Mouse (Mus musculus): ENCODE measurements at regions not wholly inside any gene's neighbourhood (a gene's known extent, or its start where the extent isn't known, plus 50 kb on each side); places are given as distances from the start of the nearest gene placed in this dataset.

DNA sequence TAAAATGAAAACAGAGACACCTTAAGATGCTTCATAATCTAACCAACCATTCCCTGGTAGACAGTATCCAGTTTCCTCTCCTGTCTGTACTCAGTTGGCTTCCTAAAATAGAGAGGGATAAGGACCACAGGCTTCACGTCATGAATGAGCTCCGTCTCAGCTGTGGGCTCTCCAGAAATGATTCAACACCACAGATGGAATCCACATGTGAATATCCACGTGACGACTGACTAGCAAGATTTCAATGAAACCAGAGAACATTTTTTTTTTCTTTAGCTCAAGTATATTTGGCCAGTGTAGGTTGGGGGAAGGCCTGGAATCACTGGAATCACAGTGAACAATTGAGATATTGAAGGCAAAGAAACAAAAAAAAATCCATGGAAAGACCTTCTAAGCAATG lies 599.1 kb upstream of the Tbl1xr1 start:
- Histone ChIP-seq H3K4me2 (ENCODE audit: insufficient read depth, low read depth, poor library complexity, severe bottlenecking) (no peak overlapping the region), H3K4me3 (replicated peaks in 1 of 3; ENCODE audit: low read depth in 2 of 3, low read length in 2 of 3, poor library complexity in 1 of 3) (no peak overlapping the region), H3K9ac (ENCODE audit: insufficient read depth, low read depth) (no peak overlapping the region), H3K9me3 (replicated peaks; ENCODE audit: low read length) (no peaks in the 10 kb centered on the region), H3K4me1 (ENCODE audit: control insufficient read depth in 1 of 2, insufficient read depth in 2 of 2) (no peaks in the 10 kb centered on the region), H3K27me3 (replicated peaks) (no peaks in the 10 kb centered on the region), H3K79me2 (replicated peaks; ENCODE audit: control insufficient read depth, extremely low read depth, insufficient read depth, poor library complexity, severe bottlenecking) (no peaks in the 10 kb centered on the region), H3K36me3 (replicated peaks in 1 of 2; ENCODE audit: control insufficient read depth in 1 of 2, insufficient read depth in 1 of 2, low read length in 1 of 2) (no peaks in the 10 kb centered on the region), H3K27ac (ENCODE audit: insufficient read depth, low read depth) (no peak overlapping the region)
- dilution Hi-C loops (cut with MboI; ENCODE audit: extremely low pct_ligation_motif_present, extremely low pct_unique_long_range_greater_than_20kb, low sequenced_read_pairs): no loop called here
- in situ Hi-C loops (cut with MboI; ENCODE audit: low pct_ligation_motif_present, low pct_unique_long_range_greater_than_20kb, low sequenced_read_pairs): loop anchor here (25.0 kb wide), 1 partner anchor 460 kb away; no protein-coding TSS in a partner anchor
- no peak for DNase-seq (ENCODE audit: extremely low read depth)
- TF ChIP-seq BHLHE40 (IDR thresholded peaks at IDR 0.05; ENCODE audit: low read depth, low read length): no peak
- TF ChIP-seq KAT2A (IDR thresholded peaks at IDR 0.05; ENCODE audit: insufficient replicate concordance, low read length): no peak
- no peak for TF ChIP-seq NELFE (IDR thresholded peaks at IDR 0.05; ENCODE audit: low read depth, low read length)
- no peak for TF ChIP-seq CTCF (conservative IDR thresholded peaks at IDR 0.05 in 1 of 2, IDR thresholded peaks at IDR 0.05 in 1 of 2; ENCODE audit: low read depth in 2 of 2, low read length in 2 of 2)
- no peak for TF ChIP-seq TBP (conservative IDR thresholded peaks at IDR 0.05; ENCODE audit: low read depth, low read length)
- TF ChIP-seq ETS1 (conservative IDR thresholded peaks at IDR 0.05; ENCODE audit: low read depth, low read length): no peak
- TF ChIP-seq IRF4 (IDR thresholded peaks at IDR 0.05; ENCODE audit: low read depth, low read length): no peak
- no peak for TF ChIP-seq ZC3H11A (IDR thresholded peaks at IDR 0.05; ENCODE audit: low read depth, low read length)
- no peak for TF ChIP-seq ZNF384 (IDR thresholded peaks at IDR 0.05; ENCODE audit: low read depth, low read length)
- TF ChIP-seq PAX5 (IDR thresholded peaks at IDR 0.05; ENCODE audit: low read length): no peak
- no peak for TF ChIP-seq RCOR1 (conservative IDR thresholded peaks at IDR 0.05; ENCODE audit: low read depth, low read length)
- TF ChIP-seq UBTF (IDR thresholded peaks at IDR 0.05; ENCODE audit: low read depth, low read length): no peak
- no peak for TF ChIP-seq NRF1 (IDR thresholded peaks at IDR 0.05; ENCODE audit: low read depth, low read length)
- TF ChIP-seq MAX (IDR thresholded peaks at IDR 0.05; ENCODE audit: low read length): no peak
- TF ChIP-seq JUND (conservative IDR thresholded peaks at IDR 0.05; ENCODE audit: low read depth, low read length): no peak
- no peak for TF ChIP-seq MEF2A (IDR thresholded peaks at IDR 0.05; ENCODE audit: borderline replicate concordance, low read depth, low read length)
- TF ChIP-seq USF2 (conservative IDR thresholded peaks at IDR 0.05; ENCODE audit: low read depth, low read length): no peak
- no peak for TF ChIP-seq CHD2 (IDR thresholded peaks at IDR 0.05; ENCODE audit: low read length)
- no peak for TF ChIP-seq JUN (IDR thresholded peaks at IDR 0.05; ENCODE audit: insufficient read depth, low read depth, low read length)
- TF ChIP-seq SMC3 (IDR thresholded peaks at IDR 0.05; ENCODE audit: low read depth, low read length): no peak

DNA sequence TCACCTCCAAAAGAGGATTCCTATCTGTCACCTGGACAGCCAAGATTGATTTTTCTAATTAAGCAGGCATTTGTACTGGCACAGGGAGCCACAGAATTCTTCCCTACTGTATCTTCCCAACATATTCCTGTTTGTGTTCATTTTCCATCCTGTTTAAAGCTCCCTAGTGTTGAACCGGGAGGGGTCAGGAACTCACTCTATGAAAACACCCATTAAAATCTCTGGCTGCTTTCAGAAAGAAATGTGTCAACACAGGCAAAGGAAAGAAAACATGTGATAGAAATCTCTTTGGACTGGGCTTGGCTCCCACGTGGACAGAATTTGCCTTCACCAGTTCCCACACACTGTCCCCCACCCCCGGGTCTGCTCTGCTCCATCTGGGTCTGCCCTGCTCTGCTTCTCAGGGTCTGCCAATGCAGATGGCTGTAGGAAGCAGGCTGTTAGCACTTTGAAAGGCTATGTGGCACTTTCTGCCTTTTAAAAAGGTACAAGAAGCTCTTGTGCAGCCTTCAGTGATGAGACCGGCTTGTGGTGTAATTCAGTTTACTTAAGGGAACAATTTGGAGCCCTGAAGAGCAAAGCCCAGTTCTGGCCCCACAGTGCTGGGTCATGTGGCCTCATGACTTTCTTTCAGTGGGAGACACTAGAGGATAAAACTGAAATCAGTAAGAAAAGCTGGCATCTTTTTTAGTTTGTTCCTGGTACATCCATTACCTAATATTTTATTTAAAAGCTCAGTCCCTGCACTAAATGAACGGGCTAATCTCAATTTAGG lies 597.2 kb upstream of the Tbl1xr1 start:
- H3K9ac ChIP-seq (ENCODE audit: insufficient read depth, low read depth): no peak overlapping the region
- H3K4me2 ChIP-seq (ENCODE audit: insufficient read depth, low read depth, poor library complexity, severe bottlenecking): no peak overlapping the region
- in situ Hi-C loops (cut with MboI; ENCODE audit: low pct_ligation_motif_present, low pct_unique_long_range_greater_than_20kb, low sequenced_read_pairs): loop anchor here (25.0 kb wide), 1 partner anchor 458 kb away; no protein-coding TSS in a partner anchor
- no peaks in the 10 kb centered on the region for H3K36me3 ChIP-seq (replicated peaks in 1 of 2; ENCODE audit: control insufficient read depth in 1 of 2, insufficient read depth in 1 of 2, low read length in 1 of 2)
- H3K27me3 ChIP-seq (replicated peaks): no peaks in the 10 kb centered on the region
- no peak overlapping the region for H3K4me3 ChIP-seq (replicated peaks in 1 of 3; ENCODE audit: low read depth in 2 of 3, low read length in 2 of 3, poor library complexity in 1 of 3)
- H3K9me3 ChIP-seq (replicated peaks; ENCODE audit: low read length): no peaks in the 10 kb centered on the region
- TF ChIP-seq CTCF (conservative IDR thresholded peaks at IDR 0.05 in 1 of 2, IDR thresholded peaks at IDR 0.05 in 1 of 2; ENCODE audit: low read depth in 2 of 2, low read length in 2 of 2): no peak
- no peak for TF ChIP-seq ETS1 (conservative IDR thresholded peaks at IDR 0.05; ENCODE audit: low read depth, low read length)
- TF ChIP-seq NELFE (IDR thresholded peaks at IDR 0.05; ENCODE audit: low read depth, low read length): no peak
- TF ChIP-seq MYC (IDR thresholded peaks at IDR 0.05; ENCODE audit: low read depth, low read length): no peak
- no peak for TF ChIP-seq ZNF384 (IDR thresholded peaks at IDR 0.05; ENCODE audit: low read depth, low read length)
- TF ChIP-seq CHD2 (IDR thresholded peaks at IDR 0.05; ENCODE audit: low read length): no peak
- TF ChIP-seq SMC3 (IDR thresholded peaks at IDR 0.05; ENCODE audit: low read depth, low read length): no peak
- TF ChIP-seq BHLHE40 (IDR thresholded peaks at IDR 0.05; ENCODE audit: low read depth, low read length): no peak
- no peak for TF ChIP-seq USF2 (conservative IDR thresholded peaks at IDR 0.05; ENCODE audit: low read depth, low read length)
- TF ChIP-seq TBP (conservative IDR thresholded peaks at IDR 0.05; ENCODE audit: low read depth, low read length): no peak
- no peak for TF ChIP-seq CHD1 (IDR thresholded peaks at IDR 0.05; ENCODE audit: low read depth, low read length)
- no peak for TF ChIP-seq RCOR1 (conservative IDR thresholded peaks at IDR 0.05; ENCODE audit: low read depth, low read length)
- TF ChIP-seq USF1 (IDR thresholded peaks at IDR 0.05; ENCODE audit: low read depth, low read length): no peak
- TF ChIP-seq JUN (IDR thresholded peaks at IDR 0.05; ENCODE audit: insufficient read depth, low read depth, low read length): no peak
- no peak for TF ChIP-seq MAZ (IDR thresholded peaks at IDR 0.05; ENCODE audit: low read depth, low read length)
- peaks cover 0 to 9% of the 10 kb centered on the region in 2 experiments; a peak in 2 of 4 replicates for H3K4me1 ChIP-seq (ENCODE audit: control insufficient read depth in 1 of 2, insufficient read depth in 2 of 2)
- H3K79me2 ChIP-seq (replicated peaks; ENCODE audit: control insufficient read depth, extremely low read depth, insufficient read depth, poor library complexity, severe bottlenecking): no peaks in the 10 kb centered on the region
- DNase-seq (ENCODE audit: extremely low read depth): no peak
- dilution Hi-C loops (cut with MboI; ENCODE audit: extremely low pct_ligation_motif_present, extremely low pct_unique_long_range_greater_than_20kb, low sequenced_read_pairs): no loop called here
- no peak overlapping the region for H3K27ac ChIP-seq (ENCODE audit: insufficient read depth, low read depth)

Data from CH12.LX (cell line).